Mouse (Mus musculus) heart, embryonic 12.5 days (tissue): ENCODE results near the gene Serpinb9. TPM values are rescaled to one million over a fixed set of nuclear protein-coding genes. Genes with fewer than 3 reads are reported as not detected.
A peak's percentile ranks its signal among the peaks of the same experiment; 100 is the strongest.

Source experiments
- ATAC-seq: fragments of 200-750 bp; cut with Nextera tagmentation; 2 replicates; pipeline ENCODE4 v1.8.0; 2017; ENCODE audit warnings: moderate TSS enrichment, moderate library complexity; ENCODE audit not compliant: insufficient number of reproducible peaks, low FRiP score
- H3K27ac ChIP-seq: fragments of 300-500 bp; sonication (generic); 2 replicates; pipeline ENCODE4 v1.5.1; 2016; ENCODE audit warnings: mild to moderate bottlenecking, moderate library complexity; ENCODE audit not compliant: poor library complexity, severe bottlenecking
- H3K27me3 ChIP-seq: fragments of 300-500 bp; sonication (generic); replicated peaks from 2 replicates; pipeline ENCODE4 v1.6.1; 2016; ENCODE audit warnings: mild to moderate bottlenecking, moderate library complexity
- H3K36me3 ChIP-seq: fragments of 300-500 bp; sonication (generic); 2 replicates; pipeline ENCODE4 v1.6.1; 2016; ENCODE audit warnings: mild to moderate bottlenecking, moderate library complexity
- H3K4me1 ChIP-seq: fragments of 300-500 bp; sonication (generic); replicated peaks from 2 replicates; pipeline ENCODE4 v1.6.1; 2016; ENCODE audit warnings: mild to moderate bottlenecking
- H3K4me2 ChIP-seq: fragments of 300-500 bp; sonication (generic); 2 replicates; pipeline ENCODE4 v1.6.1; 2016; ENCODE audit warnings: mild to moderate bottlenecking, moderate library complexity
- H3K4me3 ChIP-seq: fragments of 300-500 bp; sonication (generic); 2 replicates; pipeline ENCODE4 v1.5.1; 2016; ENCODE audit warnings: mild to moderate bottlenecking
- H3K9ac ChIP-seq: fragments of 300-500 bp; sonication (generic); 2 replicates; pipeline ENCODE4 v1.6.1; 2016; ENCODE audit warnings: mild to moderate bottlenecking, moderate library complexity
- H3K9me3 ChIP-seq: fragments of 300-500 bp; sonication (generic); replicated peaks from 2 replicates; pipeline ENCODE4 v1.6.1; 2016; ENCODE audit warnings: mild to moderate bottlenecking, moderate library complexity
- WGBS: fragments of 180-500 bp; shearing (Covaris S2); methylation state at CpG from one replicate; pipeline ENCODE4 v1.1.7; 2016; 5-methylcytosine and 5-hydroxymethylcytosine counted together
- polyA plus RNA-seq: library from polyadenylated mRNA; unstranded; fragments of >200 nt; fragmentation: Nextera tagmentation; extraction: Ambion mirVana; gene quantifications from 2 replicates; pipeline ENCODE4 v1.2.1, GENCODE M21; 2016

Gene Serpinb9
- polyA plus RNA-seq, 1 experiment from 2014 or later, result 6.1 TPM

GRCm38 (mm10) chr13:33003523-33004413, 718 bp downstream of the Serpinb9 start:
- WGBS, result 60% methylated on average over 9 of the region's 9 CpGs
- peaks cover 3% of the 10 kb centered on the region for H3K36me3 ChIP-seq
- peak overlapping the region; percentile 86 for H3K27ac ChIP-seq
- H3K27me3 ChIP-seq, result no peaks in the 10 kb centered on the region
- ATAC-seq, result peak; percentile 19; the same call in 1 of the 2 replicates
- H3K4me3 ChIP-seq, result peak overlapping the region; percentile 47
- H3K4me2 ChIP-seq, result peak overlapping the region; percentile 75
- H3K9me3 ChIP-seq, result no peaks in the 10 kb centered on the region
- peaks cover 17% of the 10 kb centered on the region for H3K4me1 ChIP-seq
- peak overlapping the region; percentile 74 for H3K9ac ChIP-seq

DNA sequence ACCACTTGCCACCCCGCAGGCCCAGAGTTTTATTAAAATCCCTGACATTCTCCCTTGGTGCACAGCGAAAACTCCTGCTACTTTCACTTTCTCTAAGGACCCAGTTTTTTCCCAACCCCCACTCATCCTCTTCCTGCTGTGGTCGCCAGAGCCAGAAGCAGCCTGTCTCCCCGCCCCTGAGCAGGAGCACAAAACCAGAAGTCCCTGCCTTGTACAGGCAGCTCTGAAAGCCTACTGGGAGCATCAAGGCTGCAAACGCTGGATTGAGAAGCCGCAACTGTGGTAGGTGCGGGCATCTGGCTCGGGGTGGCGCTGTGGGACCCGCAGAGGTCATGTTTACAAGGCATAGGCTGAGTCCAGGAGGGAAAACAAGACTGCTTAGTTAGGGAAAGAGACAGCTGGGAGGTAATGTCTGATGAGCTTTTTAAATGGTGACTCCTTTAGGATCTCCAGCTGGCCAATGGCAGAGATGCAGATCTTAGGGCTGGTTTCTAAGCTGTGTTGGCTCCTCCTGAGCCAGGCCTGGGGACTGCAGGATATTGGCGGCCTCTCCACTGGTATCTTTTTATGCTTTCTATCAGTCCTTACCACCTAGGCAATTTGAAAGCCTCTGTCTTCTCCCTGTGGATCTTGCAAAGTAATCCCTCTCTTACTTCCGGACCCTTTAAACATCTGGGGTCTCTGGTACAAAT, 1.5 kb downstream of the Serpinb9 start:
- H3K9me3 ChIP-seq, result no peaks in the 10 kb centered on the region
- peak overlapping the region; percentile 47 for H3K4me3 ChIP-seq
- H3K4me2 ChIP-seq, result peak overlapping the region; percentile 75
- H3K9ac ChIP-seq, result peak overlapping the region; percentile 74
- WGBS, result 14% methylated on average over 12 of the region's 12 CpGs
- peaks cover 8% of the 10 kb centered on the region for H3K36me3 ChIP-seq
- peaks cover 17% of the 10 kb centered on the region for H3K4me1 ChIP-seq
- peak; percentile 93 for ATAC-seq
- H3K27me3 ChIP-seq, result no peaks in the 10 kb centered on the region
- H3K27ac ChIP-seq, result peak overlapping the region; percentile 86

DNA sequence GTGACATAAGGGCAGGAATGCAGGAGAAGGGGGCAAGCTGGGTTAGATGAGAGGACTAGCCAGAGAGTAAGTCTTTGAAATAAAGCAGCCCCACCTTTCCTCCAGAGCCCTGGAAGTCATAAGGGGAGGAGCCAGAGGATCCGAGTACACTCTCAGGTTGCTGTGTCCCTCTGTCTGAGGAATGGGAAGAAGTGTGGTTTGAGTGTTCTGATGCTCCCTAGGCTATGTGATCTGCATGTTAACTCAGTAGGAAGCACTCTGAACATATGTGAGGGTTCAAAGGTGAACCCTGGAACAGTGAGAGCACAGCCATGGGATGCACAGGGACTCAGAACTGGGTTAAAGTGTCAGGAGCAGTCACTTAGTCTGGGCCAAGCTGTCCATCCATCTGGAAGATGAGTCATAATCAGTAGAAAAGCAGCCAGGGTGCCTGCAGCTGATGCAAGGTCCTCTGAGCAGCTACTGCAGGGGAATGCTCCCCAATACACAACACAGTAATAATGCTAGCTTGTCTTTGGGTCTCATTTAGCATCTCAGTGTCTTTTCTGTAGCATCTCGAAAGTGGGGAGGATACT, 2.5 kb downstream of the Serpinb9 start:
- H3K4me3 ChIP-seq, result no peak overlapping the region
- H3K27me3 ChIP-seq, result no peaks in the 10 kb centered on the region
- WGBS, result 56% methylated on average over 2 of the region's 2 CpGs
- H3K4me1 ChIP-seq, result peaks cover 17% of the 10 kb centered on the region
- peak overlapping the region; percentile 75 for H3K4me2 ChIP-seq
- no peaks in the 10 kb centered on the region for H3K9me3 ChIP-seq
- no peak for ATAC-seq
- no peak overlapping the region for H3K27ac ChIP-seq
- H3K36me3 ChIP-seq, result peaks cover 11% of the 10 kb centered on the region
- H3K9ac ChIP-seq, result 0 out of 2 replicates have a peak overlapping the region, but pooled peaks have one; percentile 41

DNA sequence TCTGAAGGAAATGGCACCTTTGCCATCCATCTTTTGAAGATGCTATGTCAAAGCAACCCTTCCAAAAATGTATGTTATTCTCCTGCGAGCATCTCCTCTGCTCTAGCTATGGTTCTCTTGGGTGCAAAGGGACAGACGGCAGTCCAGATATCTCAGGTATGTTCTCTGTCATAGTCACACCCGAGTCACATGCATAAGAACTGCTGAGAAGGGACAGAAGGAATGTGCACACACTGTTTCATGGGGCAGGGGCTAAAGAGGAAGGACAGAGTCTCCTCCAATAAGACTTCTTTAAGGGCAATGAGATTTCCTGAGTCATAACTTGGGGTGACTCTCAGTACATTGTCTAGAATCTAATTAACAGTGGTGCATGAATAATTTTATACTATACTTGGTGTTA, 3.5 kb downstream of the Serpinb9 start:
- 72% methylated on average over 3 of the region's 3 CpGs for WGBS
- Histone ChIP-seq H3K4me2 (no peak overlapping the region), H3K9ac (no peak overlapping the region)

GRCm38 (mm10) chr13:33012395-33012794, 9.3 kb downstream of the Serpinb9 start:
- Histone ChIP-seq H3K4me1 (no peaks in the 10 kb centered on the region), H3K36me3 (peaks cover 22% of the 10 kb centered on the region), H3K4me2 (no peak overlapping the region), H3K4me3 (no peak overlapping the region), H3K9ac (no peak overlapping the region), H3K9me3 (0 out of 2 replicates have a peak, but pooled peaks cover 2% of the 10 kb centered on the region), H3K27ac (no peak overlapping the region), H3K27me3 (no peaks in the 10 kb centered on the region)
- no peak for ATAC-seq
- 77% methylated on average over 1 of the region's 1 CpGs for WGBS

More for the DNA sequence above, 3.5 kb downstream of the Serpinb9 start:
- no peaks in the 10 kb centered on the region for H3K27me3 ChIP-seq
- peaks cover 11% of the 10 kb centered on the region for H3K36me3 ChIP-seq
- peaks cover 17% of the 10 kb centered on the region for H3K4me1 ChIP-seq
- no peak overlapping the region for H3K27ac ChIP-seq
- H3K9me3 ChIP-seq, result no peaks in the 10 kb centered on the region
- no peak overlapping the region for H3K4me3 ChIP-seq
- ATAC-seq, result no peak

DNA sequence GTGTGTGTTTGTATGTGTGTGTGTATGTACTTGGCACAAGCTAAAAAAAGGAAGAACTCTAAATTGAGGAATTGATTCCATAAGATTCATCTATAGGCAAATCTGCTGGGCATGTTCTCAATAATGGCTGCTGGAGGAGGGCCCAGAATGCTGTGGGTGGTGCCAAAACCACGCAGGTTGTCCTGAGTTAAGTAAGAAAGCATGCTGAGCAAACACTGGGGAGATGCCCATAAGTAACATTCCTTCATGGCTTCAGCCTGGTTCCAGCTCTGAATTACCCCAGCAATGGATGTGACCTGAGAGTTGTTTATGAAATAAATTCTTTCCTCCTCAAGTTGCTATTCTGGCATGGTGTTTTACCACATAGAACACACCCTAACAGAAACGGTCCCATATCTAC, 10.2 kb downstream of the Serpinb9 start:
- H3K9ac ChIP-seq, result no peak overlapping the region
- H3K36me3 ChIP-seq, result peaks cover 22% of the 10 kb centered on the region
- H3K9me3 ChIP-seq, result 0 out of 2 replicates have a peak, but pooled peaks cover 2% of the 10 kb centered on the region
- no peaks in the 10 kb centered on the region for H3K27me3 ChIP-seq
- H3K4me1 ChIP-seq, result no peaks in the 10 kb centered on the region
- ATAC-seq, result no peak
- WGBS, result 63% methylated on average over 2 of the region's 2 CpGs
- no peak overlapping the region for H3K4me2 ChIP-seq
- H3K4me3 ChIP-seq, result no peak overlapping the region
- H3K27ac ChIP-seq, result no peak overlapping the region

DNA sequence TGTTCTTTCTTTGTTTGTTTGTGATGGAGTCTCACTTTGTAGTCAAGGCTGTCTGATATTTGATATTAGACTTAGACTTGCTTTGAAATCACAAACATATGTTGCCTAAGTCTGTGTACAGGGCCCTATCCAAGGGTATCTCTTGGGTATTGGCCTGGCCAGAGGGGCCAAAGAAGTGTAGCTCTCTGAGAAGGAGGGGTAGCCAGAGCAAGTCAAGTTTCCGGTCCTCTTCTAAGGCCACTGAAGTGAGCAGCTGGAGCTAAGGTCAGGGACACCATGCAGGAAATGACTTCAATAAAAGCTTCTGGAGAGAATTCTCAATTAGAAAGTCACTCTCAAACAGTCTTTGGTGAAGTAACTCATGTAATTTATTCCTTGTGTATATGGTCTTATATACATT, 19.3 kb downstream of the Serpinb9 start:
- Histone ChIP-seq H3K27me3 (no peaks in the 10 kb centered on the region), H3K4me1 (peaks cover 3% of the 10 kb centered on the region), H3K4me3 (no peak overlapping the region), H3K4me2 (no peak overlapping the region), H3K36me3 (no peaks in the 10 kb centered on the region), H3K27ac (no peak overlapping the region), H3K9ac (no peak overlapping the region), H3K9me3 (no peaks in the 10 kb centered on the region)
- ATAC-seq, result no peak
- WGBS, result 84% methylated on average over 1 of the region's 1 CpGs

DNA sequence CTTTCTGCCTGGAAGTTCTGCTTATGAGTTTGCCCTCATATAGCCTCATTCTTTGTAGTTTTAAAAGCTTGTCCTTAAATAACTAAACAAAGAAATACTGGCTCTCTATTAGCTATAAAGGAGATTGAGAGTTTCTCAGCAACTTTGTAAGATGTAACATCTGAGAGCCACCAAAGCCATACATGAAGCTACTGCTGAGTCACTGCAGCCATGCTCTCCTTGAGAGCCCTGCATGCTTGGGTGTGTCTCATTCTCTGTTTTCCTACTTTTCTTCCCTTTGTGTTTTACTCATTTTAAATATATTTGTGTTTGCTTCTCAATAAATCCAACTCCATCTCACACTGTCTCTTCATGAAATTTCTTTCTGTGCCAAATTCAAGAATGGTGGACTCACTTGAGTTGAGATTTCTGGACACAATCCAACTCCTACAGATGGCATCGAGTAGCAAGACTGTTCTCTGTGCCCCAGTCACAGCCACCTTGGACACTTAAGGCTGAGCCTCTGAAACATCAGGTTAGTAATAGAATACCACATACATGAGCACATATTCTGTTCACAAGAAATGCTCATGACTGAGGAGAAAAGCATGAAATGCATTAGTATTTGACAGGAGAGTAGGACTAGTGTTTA, 23.5 kb downstream of the Serpinb9 start:
- WGBS, result 67% methylated on average over 1 of the region's 1 CpGs
- H3K9me3 ChIP-seq, result no peaks in the 10 kb centered on the region
- no peaks in the 10 kb centered on the region for H3K27me3 ChIP-seq
- no peak overlapping the region for H3K4me3 ChIP-seq
- no peak overlapping the region for H3K4me2 ChIP-seq
- ATAC-seq, result no peak
- H3K4me1 ChIP-seq, result peaks cover 20% of the 10 kb centered on the region
- no peak overlapping the region for H3K27ac ChIP-seq
- no peak overlapping the region for H3K9ac ChIP-seq
- H3K36me3 ChIP-seq, result no peaks in the 10 kb centered on the region

- 60% methylated on average over 2 of the region's 2 CpGs for WGBS
Observed at GRCm38 (mm10) chr13:33027244-33027643, 24.2 kb downstream of the Serpinb9 start, which contains the start of gene Serpinb9b. Gene Serpinb9b (plus strand): TSS chr13:33027416.

DNA sequence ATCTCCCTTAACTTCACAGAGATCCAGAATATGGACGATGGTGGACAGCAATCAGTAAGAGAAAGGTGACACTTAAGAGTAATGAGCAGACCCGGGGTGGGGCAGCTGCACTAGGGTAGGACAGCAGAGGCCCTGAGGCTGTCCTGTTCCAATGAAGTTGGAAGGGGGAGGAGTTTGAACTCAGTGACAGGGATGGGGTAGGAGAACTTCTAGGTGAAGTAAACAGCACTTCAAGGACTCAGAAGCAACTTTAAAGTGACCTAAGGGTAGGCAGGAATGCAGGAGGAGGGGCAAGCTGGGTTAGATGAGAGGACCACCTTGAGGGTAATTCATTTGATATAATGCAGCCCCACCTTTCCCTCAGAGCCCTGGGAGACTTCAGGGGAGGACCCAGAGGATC, 25.1 kb downstream of the Serpinb9 start:
- WGBS, result 34% methylated on average over 2 of the region's 2 CpGs
- Histone ChIP-seq H3K27ac (0 out of 2 replicates have a peak overlapping the region, but pooled peaks have one; percentile 6), H3K9me3 (no peaks in the 10 kb centered on the region), H3K36me3 (no peaks in the 10 kb centered on the region), H3K9ac (no peak overlapping the region), H3K4me3 (no peak overlapping the region), H3K4me1 (peaks cover 20% of the 10 kb centered on the region), H3K4me2 (no peak overlapping the region), H3K27me3 (no peaks in the 10 kb centered on the region)
- no peak for ATAC-seq

More at GRCm38 (mm10) chr13:33027244-33027643, 24.2 kb downstream of the Serpinb9 start, which contains the start of gene Serpinb9b:
- H3K27ac ChIP-seq, result 0 out of 2 replicates have a peak within 1 kb of the TSS, but pooled peaks have one; percentile 6
- no peaks in the 10 kb centered on the region for H3K27me3 ChIP-seq
- no peak for ATAC-seq
- no peak within 1 kb of the TSS for H3K9ac ChIP-seq
- H3K4me1 ChIP-seq, result peaks cover 20% of the 10 kb centered on the region
- H3K4me2 ChIP-seq, result no peak within 1 kb of the TSS
- H3K9me3 ChIP-seq, result no peaks in the 10 kb centered on the region
- no peaks in the 10 kb centered on the region for H3K36me3 ChIP-seq
- no peak within 1 kb of the TSS for H3K4me3 ChIP-seq
